Mouse (Mus musculus): ENCODE results near the gene Cfap74. TPM values are rescaled to one million over a fixed set of nuclear protein-coding genes. Genes with fewer than 3 reads are reported as not detected.

Cfap74 gene
- total and polyA plus RNA-seq, 3 experiments: 0.39 to 1.0 TPM; not detected in 1

- Histone ChIP-seq H3K36me3 (ENCODE audit: control insufficient read depth in 1 of 2, insufficient read depth in 2 of 2, low read length in 2 of 2) (peaks cover 0 to 33% of the 10 kb centered on the region in 2 experiments; a peak in 2 of 4 replicates), H3K4me1 (ENCODE audit: control insufficient read depth in 1 of 2, insufficient read depth in 2 of 2, low read length in 2 of 2) (peaks cover 15 to 47% of the 10 kb centered on the region in 2 experiments), H3K27ac (ENCODE audit: control insufficient read depth, low read depth, low read length) (no peak overlapping the region), H3K4me3 (ENCODE audit: control insufficient read depth in 1 of 2, insufficient read depth in 1 of 2, low read depth in 2 of 2, low read length in 2 of 2) (no peak overlapping the region), H3K9ac (ENCODE audit: control insufficient read depth, low read depth, low read length, poor library complexity, severe bottlenecking) (no peak overlapping the region), H3K79me2 (ENCODE audit: control insufficient read depth, insufficient read depth, low read length, poor library complexity) (no peaks in the 10 kb centered on the region), H3K27me3 (ENCODE audit: control insufficient read depth in 1 of 2, insufficient read depth in 2 of 2, low read length in 2 of 2) (no peaks in the 10 kb centered on the region), H3K9me3 (replicated peaks; ENCODE audit: insufficient read depth, low read length) (no peaks in the 10 kb centered on the region)
- DNase-seq (ENCODE audit: low read depth, low spot score): no peak
- TF ChIP-seq ZKSCAN1 (IDR thresholded peaks at IDR 0.05; ENCODE audit: low read depth, low read length): no peak
- TF ChIP-seq TAL1 (IDR thresholded peaks at IDR 0.05; ENCODE audit: low read length): no peak
- TF ChIP-seq ZMIZ1 (IDR thresholded peaks at IDR 0.05; ENCODE audit: low read depth, low read length): no peak
- TF ChIP-seq MYC (IDR thresholded peaks at IDR 0.05; ENCODE audit: low read depth, low read length): no peak
- no peak for TF ChIP-seq MYB (IDR thresholded peaks at IDR 0.05; ENCODE audit: low read depth, low read length)
- no peak for TF ChIP-seq POLR2AphosphoS5 (IDR thresholded peaks at IDR 0.05; ENCODE audit: borderline replicate concordance, low read depth, low read length)
- no peak for TF ChIP-seq MEF2A (IDR thresholded peaks at IDR 0.05; ENCODE audit: extremely low read depth, insufficient replicate concordance, low read depth, low read length, poor library complexity, severe bottlenecking)
- no peak for TF ChIP-seq POLR2A (IDR thresholded peaks at IDR 0.05; ENCODE audit: control insufficient read depth in 1 of 2, insufficient read depth in 1 of 2, low read depth in 1 of 2, low read length in 2 of 2, poor library complexity in 1 of 2)
- TF ChIP-seq TBP (IDR thresholded peaks at IDR 0.05; ENCODE audit: low read depth, low read length): no peak
- TF ChIP-seq ZC3H11A (IDR thresholded peaks at IDR 0.05; ENCODE audit: low read depth, low read length): no peak
- no peak for TF ChIP-seq BHLHE40 (IDR thresholded peaks at IDR 0.05; ENCODE audit: borderline replicate concordance, low read depth, low read length)
- TF ChIP-seq MAFK (IDR thresholded peaks at IDR 0.05; ENCODE audit: borderline replicate concordance, low read depth, low read length): no peak
- TF ChIP-seq MAX (IDR thresholded peaks at IDR 0.05; ENCODE audit: low read length): no peak
- TF ChIP-seq CHD1 (IDR thresholded peaks at IDR 0.05; ENCODE audit: low read depth, low read length): no peak
- no peak for TF ChIP-seq POLR2AphosphoS2 (IDR thresholded peaks at IDR 0.05; ENCODE audit: low read length)
Observed at GRCm38 (mm10) chr4:155485521-155485920, 76.5 kb downstream of the Cfap74 start.

GRCm38 (mm10) chr4:155487746-155488145, 78.8 kb downstream of the Cfap74 start:
- Histone ChIP-seq H3K4me3 (ENCODE audit: control insufficient read depth in 1 of 2, insufficient read depth in 1 of 2, low read depth in 2 of 2, low read length in 2 of 2) (no peak overlapping the region), H3K27me3 (ENCODE audit: control insufficient read depth in 1 of 2, insufficient read depth in 2 of 2, low read length in 2 of 2) (no peaks in the 10 kb centered on the region), H3K9ac (ENCODE audit: control insufficient read depth, low read depth, low read length, poor library complexity, severe bottlenecking) (peak overlapping the region; percentile 40), H3K4me1 (ENCODE audit: control insufficient read depth in 1 of 2, insufficient read depth in 2 of 2, low read length in 2 of 2) (peaks cover 15 to 45% of the 10 kb centered on the region in 2 experiments), H3K9me3 (replicated peaks; ENCODE audit: insufficient read depth, low read length) (no peaks in the 10 kb centered on the region), H3K27ac (ENCODE audit: control insufficient read depth, low read depth, low read length) (peak overlapping the region; percentile 82), H3K79me2 (ENCODE audit: control insufficient read depth, insufficient read depth, low read length, poor library complexity) (peaks cover 16% of the 10 kb centered on the region), H3K36me3 (ENCODE audit: control insufficient read depth in 1 of 2, insufficient read depth in 2 of 2, low read length in 2 of 2) (peaks cover 0 to 36% of the 10 kb centered on the region in 2 experiments; a peak in 2 of 4 replicates)
- DNase-seq (ENCODE audit: low read depth, low spot score): peak; percentile 52
- peak; percentile 38; the same call in 1 of the 2 replicates for TF ChIP-seq MAZ (IDR thresholded peaks at IDR 0.05; ENCODE audit: low read depth, low read length)
- TF ChIP-seq MAFK (IDR thresholded peaks at IDR 0.05; ENCODE audit: borderline replicate concordance, low read depth, low read length): no peak
- TF ChIP-seq ZNF384 (IDR thresholded peaks at IDR 0.05; ENCODE audit: low read depth, low read length): no peak
- TF ChIP-seq MXI1 (IDR thresholded peaks at IDR 0.05; ENCODE audit: low read depth, low read length): 0 out of 2 replicates have a peak, but pooled peaks have one; percentile 16
- no peak for TF ChIP-seq GABPA (IDR thresholded peaks at IDR 0.05; ENCODE audit: low read depth, low read length)
- no peak for TF ChIP-seq NRF1 (IDR thresholded peaks at IDR 0.05; ENCODE audit: insufficient read depth, low read depth, low read length, poor library complexity, severe bottlenecking)
- peak; percentile 52; the same call in 1 of the 2 replicates for TF ChIP-seq USF1 (IDR thresholded peaks at IDR 0.05; ENCODE audit: low read depth, low read length)
- TF ChIP-seq MEF2A (IDR thresholded peaks at IDR 0.05; ENCODE audit: extremely low read depth, insufficient replicate concordance, low read depth, low read length, poor library complexity, severe bottlenecking): no peak
- no peak; a peak in 1 of 4 replicates for TF ChIP-seq USF2 (IDR thresholded peaks at IDR 0.05; ENCODE audit: borderline replicate concordance in 1 of 2, insufficient read depth in 1 of 2, low read depth in 1 of 2, low read length in 2 of 2)
- TF ChIP-seq RAD21 (IDR thresholded peaks at IDR 0.05; ENCODE audit: low read depth, low read length): no peak
- no peak for TF ChIP-seq CHD2 (IDR thresholded peaks at IDR 0.05; ENCODE audit: low read length)
- no peak for TF ChIP-seq KAT2A (conservative IDR thresholded peaks at IDR 0.05; ENCODE audit: low read depth, low read length)
- TF ChIP-seq ZC3H11A (IDR thresholded peaks at IDR 0.05; ENCODE audit: low read depth, low read length): no peak
- no peak for TF ChIP-seq POLR2A (IDR thresholded peaks at IDR 0.05; ENCODE audit: control insufficient read depth in 1 of 2, insufficient read depth in 1 of 2, low read depth in 1 of 2, low read length in 2 of 2, poor library complexity in 1 of 2)
- no peak for TF ChIP-seq ETS1 (IDR thresholded peaks at IDR 0.05; ENCODE audit: low read depth, low read length)
- TF ChIP-seq CHD1 (IDR thresholded peaks at IDR 0.05; ENCODE audit: low read depth, low read length): no peak
- TF ChIP-seq TCF12 (IDR thresholded peaks at IDR 0.05; ENCODE audit: low read depth, low read length): no peak
- TF ChIP-seq POLR2AphosphoS2 (IDR thresholded peaks at IDR 0.05; ENCODE audit: low read length): no peak
- no peak for TF ChIP-seq UBTF (IDR thresholded peaks at IDR 0.05; ENCODE audit: borderline replicate concordance, insufficient read depth, low read depth, low read length)
- TF ChIP-seq ELF1 (IDR thresholded peaks at IDR 0.05; ENCODE audit: low read depth, low read length): no peak
- no peak for TF ChIP-seq POLR2AphosphoS5 (IDR thresholded peaks at IDR 0.05; ENCODE audit: borderline replicate concordance, low read depth, low read length)
- 0 out of 2 replicates have a peak, but pooled peaks have one; percentile 39 for TF ChIP-seq MYC (IDR thresholded peaks at IDR 0.05; ENCODE audit: low read depth, low read length)
